Mouse (Mus musculus) hindbrain, embryonic 11.5 days (tissue): ENCODE measurements around the gene Ppa2. TPM values are rescaled to one million over a fixed set of nuclear protein-coding genes. Genes with fewer than 3 reads are reported as not detected.

Experiments
- ATAC-seq: fragments of 200-750 bp; cut with Nextera tagmentation; 2 replicates; pipeline ENCODE4 v1.8.0; 2017; ENCODE audit warnings: mild to moderate bottlenecking, moderate TSS enrichment, moderate library complexity; ENCODE audit not compliant: low FRiP score
- DNase-seq: peaks from one replicate; pipeline ENCODE4 v3.0.0-alpha.2; 2015; ENCODE audit warnings: low spot score
- H3K27ac ChIP-seq: fragments of 300-500 bp; sonication (generic); 2 replicates; pipeline ENCODE4 v1.5.1; 2014; ENCODE audit warnings: mild to moderate bottlenecking, low read depth, low read length
- H3K27me3 ChIP-seq: fragments of 300-500 bp; sonication (generic); 2 replicates; pipeline ENCODE4 v1.6.1; 2014; ENCODE audit warnings: mild to moderate bottlenecking, low read length, moderate library complexity, mixed read lengths; ENCODE audit not compliant: control insufficient read depth, insufficient read depth
- H3K36me3 ChIP-seq: fragments of 300-500 bp; sonication (generic); 2 replicates; pipeline ENCODE4 v1.6.1; 2014; ENCODE audit warnings: mild to moderate bottlenecking, low read length, moderate library complexity, mixed read lengths; ENCODE audit not compliant: control insufficient read depth, insufficient read depth
- H3K4me1 ChIP-seq: fragments of 300-500 bp; sonication (generic); replicated peaks from 2 replicates; pipeline ENCODE4 v1.6.1; 2014; ENCODE audit warnings: low read length, mixed read lengths; ENCODE audit not compliant: control insufficient read depth, insufficient read depth
- H3K4me2 ChIP-seq: fragments of 300-500 bp; sonication (generic); replicated peaks from 2 replicates; pipeline ENCODE4 v1.6.1; 2014; ENCODE audit warnings: mild to moderate bottlenecking, low read depth, low read length
- H3K4me3 ChIP-seq: fragments of 300-500 bp; sonication (generic); 2 replicates; pipeline ENCODE4 v1.5.1; 2014; ENCODE audit warnings: low read depth, low read length
- H3K9ac ChIP-seq: fragments of 300-500 bp; sonication (generic); 2 replicates; pipeline ENCODE4 v1.6.1; 2014; ENCODE audit warnings: low read depth, low read length
- H3K9me3 ChIP-seq: fragments of 300-500 bp; sonication (generic); 2 replicates; pipeline ENCODE4 v1.6.1; 2016; ENCODE audit warnings: low read length; ENCODE audit not compliant: control insufficient read depth
- WGBS: fragments of 180-500 bp; shearing (Covaris S2); extraction: QIAGEN DNeasy Blood & Tissue Kit; methylation state at CpG from one replicate; pipeline ENCODE4 v1.1.7; 2014; 5-methylcytosine and 5-hydroxymethylcytosine counted together
- polyA plus RNA-seq: library from polyadenylated mRNA; unstranded; fragments of >200 nt; fragmentation: Nextera tagmentation; extraction: Ambion mirVana; gene quantifications from 2 replicates; pipeline ENCODE4 v1.2.1, GENCODE M21; 2014

Gene Ppa2
- polyA plus RNA-seq, 1 experiment from 2014 or later: 84.9 TPM

DNA sequence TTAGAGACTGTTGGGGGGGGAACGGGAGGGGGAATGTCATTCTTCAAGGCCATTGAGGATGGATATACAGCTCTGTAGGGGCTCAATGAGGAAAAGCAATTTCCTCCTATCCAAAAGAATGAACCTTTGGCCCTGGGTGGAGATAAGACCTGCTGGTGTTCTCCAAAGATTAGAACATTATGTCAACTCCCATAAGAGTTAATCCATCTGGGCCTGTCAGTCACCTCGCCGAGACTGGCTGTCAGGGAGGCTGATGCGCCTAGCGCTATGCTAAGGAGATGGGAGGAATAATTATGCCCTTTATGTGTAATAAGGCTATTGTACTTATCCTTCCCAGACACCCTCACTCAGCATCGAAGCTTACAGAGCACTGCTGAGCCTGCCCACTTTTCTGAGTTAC is 2.9 kb downstream of the Ppa2 start:
- Histone ChIP-seq H3K4me1 (no peaks in the 10 kb centered on the region), H3K27me3 (no peaks in the 10 kb centered on the region), H3K9me3 (no peaks in the 10 kb centered on the region), H3K9ac (no peak overlapping the region), H3K27ac (no peak overlapping the region), H3K4me2 (no peak overlapping the region), H3K36me3 (no peaks in the 10 kb centered on the region), H3K4me3 (no peak overlapping the region)
- ATAC-seq: no peak
- WGBS: 66% methylated on average over 6 of the region's 6 CpGs
- DNase-seq: no peak

DNA sequence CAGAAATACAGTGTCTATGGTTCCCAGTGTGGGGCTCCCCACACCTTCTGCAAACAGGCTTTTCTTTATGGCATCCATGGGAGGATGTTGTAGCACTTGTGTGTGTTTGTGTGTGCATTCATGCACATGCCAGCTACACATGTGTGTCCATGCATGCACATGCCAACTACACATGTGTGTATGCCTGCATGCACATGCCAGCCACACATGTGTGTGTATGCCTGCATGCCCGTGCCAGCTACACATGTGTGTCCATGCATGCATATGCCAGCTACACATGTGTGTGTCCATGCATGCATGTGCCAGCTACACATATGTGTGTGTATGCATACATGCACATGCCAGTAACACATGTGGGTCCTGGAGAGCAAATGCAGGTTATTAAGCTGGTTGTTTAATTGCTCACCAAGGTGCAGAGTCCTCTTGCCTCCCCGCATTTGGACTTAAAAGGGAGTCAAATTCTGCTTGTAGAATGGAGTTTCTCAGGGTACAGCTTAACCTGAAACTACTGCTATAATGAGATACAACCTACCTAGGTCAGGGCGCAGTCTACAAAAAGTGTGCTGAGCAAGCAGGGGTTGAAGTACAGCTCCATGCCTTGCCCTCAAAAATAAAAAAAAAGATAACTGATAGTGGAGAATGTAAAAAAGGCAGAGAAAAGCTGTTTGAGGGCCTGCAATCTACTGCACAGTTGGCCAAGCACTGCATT is 3.7 kb downstream of the Ppa2 start:
- whole genome bisulfite sequencing: 93% methylated on average over 3 of the region's 3 CpGs
- H3K27me3 ChIP-seq: no peaks in the 10 kb centered on the region
- H3K4me1 ChIP-seq: no peaks in the 10 kb centered on the region
- no peak overlapping the region for H3K4me3 ChIP-seq
- H3K4me2 ChIP-seq: no peak overlapping the region
- ATAC-seq: no peak
- H3K36me3 ChIP-seq: no peaks in the 10 kb centered on the region
- H3K27ac ChIP-seq: no peak overlapping the region
- H3K9me3 ChIP-seq: no peaks in the 10 kb centered on the region
- no peak overlapping the region for H3K9ac ChIP-seq
- DNase-seq: no peak

DNA sequence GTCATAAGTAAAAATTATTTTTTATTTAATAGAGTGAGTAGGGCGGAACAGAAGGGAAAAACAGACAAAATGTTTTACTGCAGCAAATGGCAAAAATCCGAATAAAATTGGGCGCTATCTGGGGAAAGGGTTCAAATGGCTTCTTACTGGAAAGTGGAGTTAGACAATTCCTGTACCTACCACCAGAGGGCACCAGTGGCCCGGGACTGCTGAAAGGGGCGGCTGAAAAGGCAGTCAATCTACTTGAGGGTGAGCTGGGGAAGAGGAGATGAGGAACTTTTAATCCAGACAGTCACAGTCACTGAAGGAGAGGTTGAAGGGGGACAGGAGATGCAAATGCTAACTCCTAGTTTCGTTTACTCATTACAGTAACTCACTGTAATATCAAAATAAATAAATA is 4.6 kb downstream of the Ppa2 start:
- no peak overlapping the region for H3K27ac ChIP-seq
- H3K4me3 ChIP-seq: no peak overlapping the region
- ATAC-seq (no peak), DNase-seq (peak; percentile 84)
- no peaks in the 10 kb centered on the region for H3K4me1 ChIP-seq
- H3K36me3 ChIP-seq: no peaks in the 10 kb centered on the region
- 39% methylated on average over 6 of the region's 6 CpGs for WGBS
- H3K4me2 ChIP-seq: no peak overlapping the region
- no peaks in the 10 kb centered on the region for H3K9me3 ChIP-seq
- H3K27me3 ChIP-seq: no peaks in the 10 kb centered on the region
- H3K9ac ChIP-seq: no peak overlapping the region

DNA sequence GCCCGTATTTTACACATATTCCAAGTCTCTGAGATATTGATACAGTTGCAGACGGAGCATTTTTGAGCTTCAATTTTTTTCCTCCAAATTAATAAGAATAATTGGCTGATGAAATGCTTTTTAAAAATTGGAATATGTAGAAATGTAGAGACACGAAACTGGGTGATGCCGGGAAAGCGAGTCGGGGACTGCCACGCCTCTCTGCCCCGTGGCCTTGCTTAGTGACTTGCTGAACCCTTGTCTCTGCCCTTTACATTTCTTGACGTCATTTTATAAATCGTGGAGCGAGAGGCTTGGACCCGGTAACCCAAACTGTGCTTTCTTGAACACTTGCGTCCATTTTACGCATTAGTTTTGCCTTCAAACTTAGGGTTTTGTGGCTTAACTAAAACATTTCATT is 5.1 kb downstream of the Ppa2 start:
- no peaks in the 10 kb centered on the region for H3K36me3 ChIP-seq
- WGBS: 96% methylated on average over 14 of the region's 14 CpGs
- no peaks in the 10 kb centered on the region for H3K27me3 ChIP-seq
- no peak overlapping the region for H3K27ac ChIP-seq
- no peaks in the 10 kb centered on the region for H3K4me1 ChIP-seq
- H3K9ac ChIP-seq: no peak overlapping the region
- H3K4me3 ChIP-seq: no peak overlapping the region
- H3K9me3 ChIP-seq: no peaks in the 10 kb centered on the region
- DNase-seq: no peak
- H3K4me2 ChIP-seq: no peak overlapping the region
- ATAC-seq: no peak

DNA sequence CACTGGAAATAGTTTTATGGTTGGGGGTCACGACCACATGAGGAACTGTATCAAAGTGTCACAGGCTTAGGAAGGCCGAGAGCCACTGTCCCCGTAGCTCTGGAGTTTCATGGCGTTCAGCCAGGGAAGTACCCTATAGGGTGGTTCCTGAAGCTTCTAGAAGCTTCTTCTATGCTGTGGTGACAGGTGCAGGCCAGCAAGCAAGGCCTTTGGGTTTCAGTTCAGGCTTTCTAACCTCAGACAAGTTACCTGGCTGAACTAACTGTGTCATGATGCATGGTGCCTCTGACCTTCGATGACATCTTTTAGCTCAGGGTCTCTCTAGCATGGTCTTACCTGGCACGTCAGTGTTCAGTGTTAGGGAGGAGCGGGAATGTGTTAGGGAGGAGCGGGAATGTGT is 5.7 kb downstream of the Ppa2 start:
- Histone ChIP-seq H3K9ac (no peak overlapping the region), H3K4me3 (no peak overlapping the region), H3K27me3 (no peaks in the 10 kb centered on the region), H3K4me1 (no peaks in the 10 kb centered on the region), H3K27ac (no peak overlapping the region), H3K4me2 (no peak overlapping the region), H3K9me3 (no peaks in the 10 kb centered on the region), H3K36me3 (no peaks in the 10 kb centered on the region)
- DNase-seq (no peak), ATAC-seq (no peak)
- 92% methylated on average over 8 of the region's 8 CpGs for WGBS

DNA sequence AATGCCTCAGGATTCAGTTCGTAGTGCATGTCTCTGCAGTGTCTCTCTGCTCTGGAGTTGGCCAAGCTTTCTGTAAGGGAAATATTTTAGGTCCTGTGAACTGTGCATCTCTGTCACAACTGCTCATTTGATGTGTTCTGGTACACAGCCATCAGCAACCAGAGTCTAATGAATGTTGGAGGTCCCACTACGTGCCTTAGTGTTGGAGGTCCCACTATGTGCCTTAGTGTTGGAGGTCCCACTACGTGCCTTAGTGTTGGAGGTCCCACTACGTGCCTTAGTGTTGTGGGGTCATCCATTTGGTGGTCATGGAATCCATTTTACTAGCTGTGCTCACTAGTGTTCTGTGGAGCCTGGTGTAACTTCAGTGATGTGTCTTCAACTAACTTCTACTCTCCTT is 7.9 kb downstream of the Ppa2 start:
- 97% methylated on average over 4 of the region's 4 CpGs for WGBS
- no peaks in the 10 kb centered on the region for H3K4me1 ChIP-seq
- no peak overlapping the region for H3K4me2 ChIP-seq
- no peak overlapping the region for H3K4me3 ChIP-seq
- H3K9me3 ChIP-seq: no peaks in the 10 kb centered on the region
- H3K27me3 ChIP-seq: no peaks in the 10 kb centered on the region
- H3K9ac ChIP-seq: no peak overlapping the region
- no peaks in the 10 kb centered on the region for H3K36me3 ChIP-seq
- H3K27ac ChIP-seq: no peak overlapping the region
- no peak for DNase-seq
- no peak for ATAC-seq

GRCm38 (mm10) chr3:133318596-133318995 is 8.7 kb downstream of the Ppa2 start:
- DNase-seq (no peak), ATAC-seq (no peak)
- Histone ChIP-seq H3K27ac (no peak overlapping the region), H3K9ac (no peak overlapping the region), H3K4me3 (no peak overlapping the region), H3K27me3 (no peaks in the 10 kb centered on the region), H3K9me3 (no peaks in the 10 kb centered on the region), H3K4me2 (no peak overlapping the region), H3K36me3 (0 out of 2 replicates have a peak, but pooled peaks cover 2% of the 10 kb centered on the region), H3K4me1 (no peaks in the 10 kb centered on the region)
- 93% methylated on average over 15 of the region's 15 CpGs for WGBS

GRCm38 (mm10) chr3:133319795-133320194 is 9.9 kb downstream of the Ppa2 start:
- Histone ChIP-seq H3K4me2 (no peak overlapping the region), H3K36me3 (0 out of 2 replicates have a peak, but pooled peaks cover 2% of the 10 kb centered on the region), H3K27me3 (no peaks in the 10 kb centered on the region), H3K9ac (no peak overlapping the region), H3K4me1 (no peaks in the 10 kb centered on the region), H3K27ac (no peak overlapping the region), H3K4me3 (no peak overlapping the region), H3K9me3 (no peaks in the 10 kb centered on the region)
- DNase-seq (no peak), ATAC-seq (no peak)
- 91% methylated on average over 7 of the region's 7 CpGs for WGBS

DNA sequence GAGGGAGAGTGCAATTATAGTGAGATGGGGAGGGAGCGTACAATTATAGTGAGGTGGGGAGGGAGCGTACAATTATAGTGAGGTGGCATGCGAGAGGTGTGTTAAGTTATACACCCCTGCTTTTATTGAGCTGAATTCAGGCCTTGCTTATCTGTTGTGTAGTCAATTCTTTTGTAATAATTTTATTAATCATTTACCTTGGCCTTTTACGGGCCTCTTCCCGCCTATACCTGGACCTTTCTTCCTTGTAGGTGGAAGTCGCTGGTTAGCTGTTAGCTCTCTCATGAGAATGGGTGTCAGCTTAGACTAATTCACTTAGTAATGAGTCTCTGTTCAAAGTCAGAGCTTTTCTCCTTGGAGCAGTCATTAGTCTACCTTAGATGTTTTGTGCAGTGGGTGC is 10.4 kb downstream of the Ppa2 start:
- no peaks in the 10 kb centered on the region for H3K27me3 ChIP-seq
- 0 out of 2 replicates have a peak, but pooled peaks cover 2% of the 10 kb centered on the region for H3K36me3 ChIP-seq
- H3K4me3 ChIP-seq: no peak overlapping the region
- ATAC-seq (no peak), DNase-seq (no peak)
- H3K9ac ChIP-seq: no peak overlapping the region
- H3K4me2 ChIP-seq: no peak overlapping the region
- H3K4me1 ChIP-seq: no peaks in the 10 kb centered on the region
- H3K9me3 ChIP-seq: no peaks in the 10 kb centered on the region
- no peak overlapping the region for H3K27ac ChIP-seq
- WGBS: 97% methylated on average over 6 of the region's 6 CpGs
